Mouse (Mus musculus) regulatory T cell (primary cell): ENCODE data around the gene Cyba.

Source experiments
- in situ Hi-C: fragments of 300-600 bp; cut with MboI, MseI; formaldehyde crosslinking; loops from one replicate; pipeline ENCODE4 v1.15.1; 2025; ENCODE audit warnings: high pct_unique_total_duplicates

Cyba gene

GRCm38 (mm10) chr8:122452154-122452553 lies 19.4 kb upstream of the Cyba start:
- in situ Hi-C loops: no loop called here

GRCm38 (mm10) chr8:122451161-122451703 lies 18.5 kb upstream of the Cyba start:
- in situ Hi-C loops: no loop called here

GRCm38 (mm10) chr8:122445203-122445602 lies 12.5 kb upstream of the Cyba start:
- in situ Hi-C loops: no loop called here

- in situ Hi-C loops: loop anchor here (5.0 kb wide), 1 partner anchor 617 kb away; the partner anchor contains the start of gene Klhdc4
These were observed 11.5 kb upstream of the Cyba start for GRCm38 (mm10) chr8:122444058-122444748.

GRCm38 (mm10) chr8:122443262-122444006 lies 10.7 kb upstream of the Cyba start, which contains the start of gene Mvd:
Mvd (minus strand) TSS chr8:122443422.
- in situ Hi-C loops: loop anchor here (5.0 kb wide), 1 partner anchor 616 kb away; the partner anchor contains the start of gene Klhdc4

GRCm38 (mm10) chr8:122442781-122443180 lies 10.1 kb upstream of the Cyba start:
- in situ Hi-C loops: loop anchor here (5.0 kb wide), 1 partner anchor 615 kb away; the partner anchor contains the start of gene Klhdc4

GRCm38 (mm10) chr8:122442356-122442755 lies 9.6 kb upstream of the Cyba start:
- in situ Hi-C loops: loop anchor here (5.0 kb wide), 1 partner anchor 615 kb away; the partner anchor contains the start of gene Klhdc4

GRCm38 (mm10) chr8:122441326-122441725 lies 8.6 kb upstream of the Cyba start:
- in situ Hi-C loops: loop anchor here (5.0 kb wide), 1 partner anchor 614 kb away; the partner anchor contains the start of gene Klhdc4

GRCm38 (mm10) chr8:122439336-122439735 lies 6.6 kb upstream of the Cyba start:
- in situ Hi-C loops: no loop called here

- in situ Hi-C loops: no loop called here
These were observed 5.1 kb upstream of the Cyba start for GRCm38 (mm10) chr8:122437708-122438331.

- in situ Hi-C loops: no loop called here
These were observed 3.9 kb upstream of the Cyba start for GRCm38 (mm10) chr8:122436586-122437125.

GRCm38 (mm10) chr8:122436146-122436545 lies 3.4 kb upstream of the Cyba start:
- in situ Hi-C loops: no loop called here

GRCm38 (mm10) chr8:122435375-122435774 lies 2.6 kb upstream of the Cyba start:
- in situ Hi-C loops: no loop called here

GRCm38 (mm10) chr8:122433269-122433905 lies 657 bp upstream of the Cyba start:
- in situ Hi-C loops: loop anchor here (5.0 kb wide), 2 partner anchors 39 to 151 kb away; partner anchors contain the start of gene Zfpm1

- in situ Hi-C loops: loop anchor here (5.0 kb wide), 2 partner anchors 40 to 150 kb away; partner anchors contain the start of gene Zfpm1
These were observed 862 bp downstream of the Cyba start for GRCm38 (mm10) chr8:122431694-122432442.

- in situ Hi-C loops: loop anchor here (5.0 kb wide), 2 partner anchors 42 to 148 kb away; partner anchors contain the start of gene Zfpm1
These were observed 2.1 kb downstream of the Cyba start for GRCm38 (mm10) chr8:122430646-122431045.

GRCm38 (mm10) chr8:122430058-122430636 lies 2.6 kb downstream of the Cyba start:
- in situ Hi-C loops: loop anchor here (5.0 kb wide), 2 partner anchors 42 to 148 kb away; partner anchors contain the start of gene Zfpm1

GRCm38 (mm10) chr8:122428163-122428562 lies 4.6 kb downstream of the Cyba start:
- in situ Hi-C loops: no loop called here

GRCm38 (mm10) chr8:122427607-122428006 lies 5.1 kb downstream of the Cyba start:
- in situ Hi-C loops: no loop called here

- in situ Hi-C loops: no loop called here
These were observed 6.6 kb downstream of the Cyba start for GRCm38 (mm10) chr8:122426145-122426544.
